Mouse (Mus musculus): ENCODE results near the gene Nit1.

The Nit1 gene

GRCm38 (mm10) chr1:171360656-171361055, 15.2 kb upstream of the Nit1 start, which contains the start of gene Klhdc9:
Klhdc9 (minus strand) TSS chr1:171360798.
- Histone ChIP-seq H3K4me1 (replicated peaks; ENCODE audit: low read depth, low read length) (peaks cover 44% of the 10 kb centered on the region), H3K27me3 (ENCODE audit: insufficient read depth, low read length) (no peaks in the 10 kb centered on the region), H3K4me3 (replicated peaks; ENCODE audit: low read length) (peak within 1 kb of the TSS; percentile 82), H3K36me3 (ENCODE audit: insufficient read depth, low read length) (peaks cover 41% of the 10 kb centered on the region), H3K9me3 (ENCODE audit: low read length) (no peaks in the 10 kb centered on the region)
- no peak for TF ChIP-seq NANOG (IDR thresholded peaks at IDR 0.05; ENCODE audit: borderline replicate concordance, low read length)
- no peak for TF ChIP-seq POU5F1 (IDR thresholded peaks at IDR 0.05; ENCODE audit: borderline replicate concordance, low read length)
- TF ChIP-seq CTCF (conservative IDR thresholded peaks at IDR 0.05; ENCODE audit: low read length), result no peak

GRCm38 (mm10) chr1:171360253-171360652, 14.8 kb upstream of the Nit1 start:
- no peak for TF ChIP-seq NANOG (IDR thresholded peaks at IDR 0.05; ENCODE audit: borderline replicate concordance, low read length)
- TF ChIP-seq CTCF (conservative IDR thresholded peaks at IDR 0.05; ENCODE audit: low read length), result no peak
- no peak for TF ChIP-seq POU5F1 (IDR thresholded peaks at IDR 0.05; ENCODE audit: borderline replicate concordance, low read length)
- Histone ChIP-seq H3K4me1 (replicated peaks; ENCODE audit: low read depth, low read length) (peaks cover 43% of the 10 kb centered on the region), H3K9me3 (ENCODE audit: low read length) (no peaks in the 10 kb centered on the region), H3K36me3 (ENCODE audit: insufficient read depth, low read length) (peaks cover 41% of the 10 kb centered on the region), H3K4me3 (replicated peaks; ENCODE audit: low read length) (peak overlapping the region; percentile 82), H3K27me3 (ENCODE audit: insufficient read depth, low read length) (no peaks in the 10 kb centered on the region)

- H3K4me1 ChIP-seq (replicated peaks; ENCODE audit: low read depth, low read length), result peaks cover 46% of the 10 kb centered on the region
- no peak overlapping the region for H3K4me3 ChIP-seq (replicated peaks; ENCODE audit: low read length)
- H3K9me3 ChIP-seq (ENCODE audit: low read length), result no peaks in the 10 kb centered on the region
- no peak for TF ChIP-seq NANOG (IDR thresholded peaks at IDR 0.05; ENCODE audit: borderline replicate concordance, low read length)
- no peak for TF ChIP-seq POU5F1 (IDR thresholded peaks at IDR 0.05; ENCODE audit: borderline replicate concordance, low read length)
- peak; percentile 48 for TF ChIP-seq CTCF (conservative IDR thresholded peaks at IDR 0.05; ENCODE audit: low read length)
- no peaks in the 10 kb centered on the region for H3K27me3 ChIP-seq (ENCODE audit: insufficient read depth, low read length)
- H3K36me3 ChIP-seq (ENCODE audit: insufficient read depth, low read length), result peaks cover 52% of the 10 kb centered on the region
These were observed 13.0 kb upstream of the Nit1 start for GRCm38 (mm10) chr1:171358421-171358820.

- Histone ChIP-seq H3K9me3 (ENCODE audit: low read length) (no peaks in the 10 kb centered on the region), H3K4me1 (replicated peaks; ENCODE audit: low read depth, low read length) (peaks cover 58% of the 10 kb centered on the region), H3K27me3 (ENCODE audit: insufficient read depth, low read length) (no peaks in the 10 kb centered on the region), H3K4me3 (replicated peaks; ENCODE audit: low read length) (no peak overlapping the region), H3K36me3 (ENCODE audit: insufficient read depth, low read length) (peaks cover 67% of the 10 kb centered on the region)
- no peak for TF ChIP-seq CTCF (conservative IDR thresholded peaks at IDR 0.05; ENCODE audit: low read length)
- TF ChIP-seq NANOG (IDR thresholded peaks at IDR 0.05; ENCODE audit: borderline replicate concordance, low read length), result no peak
- no peak for TF ChIP-seq POU5F1 (IDR thresholded peaks at IDR 0.05; ENCODE audit: borderline replicate concordance, low read length)
These were observed 11.4 kb upstream of the Nit1 start for GRCm38 (mm10) chr1:171356814-171357213.

DNA sequence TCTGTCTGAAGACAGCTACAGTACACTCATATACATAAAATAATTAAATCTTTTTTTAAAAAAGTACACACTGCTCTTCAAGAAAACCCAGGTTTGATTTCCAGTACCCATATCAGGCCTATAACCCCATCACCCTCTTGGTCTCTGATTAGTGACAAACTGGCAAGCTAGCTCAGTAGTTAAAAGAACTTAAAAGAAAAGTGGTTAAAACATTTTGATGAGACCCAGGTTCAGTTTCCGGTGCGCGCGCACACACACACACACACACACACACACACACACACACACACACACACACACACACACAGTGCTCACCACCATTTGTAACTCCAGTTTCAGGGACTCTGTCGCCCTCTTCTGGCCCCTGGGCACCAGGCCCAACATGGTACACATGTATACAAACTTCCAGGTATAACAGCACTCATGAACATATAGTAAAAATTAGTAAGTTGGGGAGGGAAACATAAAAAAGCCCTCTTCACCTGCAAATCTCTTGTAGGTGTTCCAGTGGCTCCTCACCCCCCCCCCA, 10.4 kb upstream of the Nit1 start:
- Histone ChIP-seq H3K4me1 (replicated peaks; ENCODE audit: low read depth, low read length) (peaks cover 61% of the 10 kb centered on the region), H3K36me3 (ENCODE audit: insufficient read depth, low read length) (peaks cover 70% of the 10 kb centered on the region), H3K27me3 (ENCODE audit: insufficient read depth, low read length) (no peaks in the 10 kb centered on the region), H3K9me3 (ENCODE audit: low read length) (no peaks in the 10 kb centered on the region), H3K4me3 (replicated peaks; ENCODE audit: low read length) (no peak overlapping the region)
- TF ChIP-seq NANOG (IDR thresholded peaks at IDR 0.05; ENCODE audit: borderline replicate concordance, low read length), result no peak
- peak; percentile 37 for TF ChIP-seq CTCF (conservative IDR thresholded peaks at IDR 0.05; ENCODE audit: low read length)
- no peak for TF ChIP-seq POU5F1 (IDR thresholded peaks at IDR 0.05; ENCODE audit: borderline replicate concordance, low read length)

DNA sequence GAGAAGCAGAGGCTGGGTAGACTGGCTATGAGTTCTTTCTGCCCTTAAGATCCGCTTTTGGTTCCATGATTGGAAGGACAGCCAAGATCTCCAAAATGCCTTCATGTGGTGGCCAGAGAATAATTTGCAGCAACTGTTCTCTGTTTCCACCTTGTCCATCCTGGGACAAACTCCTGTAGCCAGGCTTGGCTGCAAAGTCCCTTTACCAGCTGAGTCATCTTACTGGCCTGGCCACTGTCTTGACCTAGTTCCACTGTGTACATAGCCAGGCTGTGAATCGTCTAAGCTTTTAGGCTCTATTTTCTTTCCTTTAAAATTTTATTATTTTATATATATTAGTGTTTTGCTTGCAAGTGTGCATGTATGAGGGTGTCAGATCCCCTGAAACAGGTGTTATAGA, 3.8 kb upstream of the Nit1 start:
- peaks cover 53% of the 10 kb centered on the region for H3K36me3 ChIP-seq (ENCODE audit: insufficient read depth, low read length)
- peaks cover 78% of the 10 kb centered on the region for H3K4me1 ChIP-seq (replicated peaks; ENCODE audit: low read depth, low read length)
- no peaks in the 10 kb centered on the region for H3K9me3 ChIP-seq (ENCODE audit: low read length)
- no peak for TF ChIP-seq CTCF (conservative IDR thresholded peaks at IDR 0.05; ENCODE audit: low read length)
- no peak for TF ChIP-seq NANOG (IDR thresholded peaks at IDR 0.05; ENCODE audit: borderline replicate concordance, low read length)
- no peak for TF ChIP-seq POU5F1 (IDR thresholded peaks at IDR 0.05; ENCODE audit: borderline replicate concordance, low read length)
- H3K27me3 ChIP-seq (ENCODE audit: insufficient read depth, low read length), result no peaks in the 10 kb centered on the region
- 0 out of 2 replicates have a peak overlapping the region, but pooled peaks have one; percentile 8 for H3K4me3 ChIP-seq (replicated peaks; ENCODE audit: low read length)

DNA sequence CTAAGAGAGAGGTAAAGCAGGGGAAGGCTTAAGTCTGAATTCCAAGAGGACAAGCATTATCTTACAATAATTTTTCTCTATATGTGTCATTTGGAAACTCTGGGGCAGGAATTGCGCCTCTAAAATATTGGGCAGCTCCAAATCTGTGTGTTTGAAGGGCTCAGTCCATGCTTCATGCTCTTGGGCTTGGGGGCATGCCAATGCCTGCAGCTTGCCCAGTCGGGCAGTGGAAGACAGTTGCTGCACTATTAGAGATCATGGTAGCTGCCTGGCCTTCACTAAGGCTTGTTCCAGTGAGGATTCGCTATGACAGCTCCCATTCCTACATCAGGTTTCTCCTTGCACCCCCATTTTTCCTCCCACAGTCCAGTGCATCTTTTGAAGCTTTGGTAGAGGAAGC, 3.2 kb upstream of the Nit1 start:
- H3K9me3 ChIP-seq (ENCODE audit: low read length), result no peaks in the 10 kb centered on the region
- 0 out of 2 replicates have a peak overlapping the region, but pooled peaks have one; percentile 8 for H3K4me3 ChIP-seq (replicated peaks; ENCODE audit: low read length)
- H3K27me3 ChIP-seq (ENCODE audit: insufficient read depth, low read length), result no peaks in the 10 kb centered on the region
- peaks cover 83% of the 10 kb centered on the region for H3K4me1 ChIP-seq (replicated peaks; ENCODE audit: low read depth, low read length)
- TF ChIP-seq NANOG (IDR thresholded peaks at IDR 0.05; ENCODE audit: borderline replicate concordance, low read length) (no peak), POU5F1 (IDR thresholded peaks at IDR 0.05; ENCODE audit: borderline replicate concordance, low read length) (no peak), CTCF (conservative IDR thresholded peaks at IDR 0.05; ENCODE audit: low read length) (no peak)
- peaks cover 56% of the 10 kb centered on the region for H3K36me3 ChIP-seq (ENCODE audit: insufficient read depth, low read length)

- Histone ChIP-seq H3K4me3 (replicated peaks; ENCODE audit: low read length) (peak overlapping the region; percentile 99), H3K36me3 (ENCODE audit: insufficient read depth, low read length) (peaks cover 65% of the 10 kb centered on the region), H3K27me3 (ENCODE audit: insufficient read depth, low read length) (no peaks in the 10 kb centered on the region), H3K4me1 (replicated peaks; ENCODE audit: low read depth, low read length) (peaks cover 70% of the 10 kb centered on the region), H3K9me3 (ENCODE audit: low read length) (no peaks in the 10 kb centered on the region)
- TF ChIP-seq CTCF (conservative IDR thresholded peaks at IDR 0.05; ENCODE audit: low read length), result no peak
- TF ChIP-seq POU5F1 (IDR thresholded peaks at IDR 0.05; ENCODE audit: borderline replicate concordance, low read length), result no peak
- TF ChIP-seq NANOG (IDR thresholded peaks at IDR 0.05; ENCODE audit: borderline replicate concordance, low read length), result no peak
These were observed 627 bp upstream of the Nit1 start for GRCm38 (mm10) chr1:171346095-171346450.

GRCm38 (mm10) chr1:171344715-171345114, 731 bp downstream of the Nit1 start:
- Histone ChIP-seq H3K9me3 (ENCODE audit: low read length) (no peaks in the 10 kb centered on the region), H3K4me3 (replicated peaks; ENCODE audit: low read length) (peak overlapping the region; percentile 99), H3K36me3 (ENCODE audit: insufficient read depth, low read length) (peaks cover 73% of the 10 kb centered on the region), H3K4me1 (replicated peaks; ENCODE audit: low read depth, low read length) (peaks cover 60% of the 10 kb centered on the region), H3K27me3 (ENCODE audit: insufficient read depth, low read length) (no peaks in the 10 kb centered on the region)
- TF ChIP-seq POU5F1 (IDR thresholded peaks at IDR 0.05; ENCODE audit: borderline replicate concordance, low read length), result no peak
- no peak for TF ChIP-seq CTCF (conservative IDR thresholded peaks at IDR 0.05; ENCODE audit: low read length)
- TF ChIP-seq NANOG (IDR thresholded peaks at IDR 0.05; ENCODE audit: borderline replicate concordance, low read length), result no peak

Measured in E14TG2a.4 (cell line).